Mouse (Mus musculus) testis, adult 2 months (tissue): ENCODE data around the gene Krr1. TPM values are rescaled to one million over a fixed set of nuclear protein-coding genes. Genes with fewer than 3 reads are reported as not detected.
"Not testable (repeated sequence)": the region's sequence is repeated elsewhere in the genome, so short reads cannot be mapped to it uniquely, and the experiment has no call there.

Experiments
- H3K27ac ChIP-seq: fragments of 200-500 bp; 2 replicates; pipeline ENCODE4 v1.5.1; 2012; ENCODE audit warnings: low read depth, low read length; ENCODE audit not compliant: control insufficient read depth, insufficient read depth
- H3K27me3 ChIP-seq: fragments of 200-500 bp; 2 replicates; pipeline ENCODE4 v1.6.1; 2012; ENCODE audit warnings: mild to moderate bottlenecking, low read length, moderate library complexity; ENCODE audit not compliant: control insufficient read depth, insufficient read depth
- H3K36me3 ChIP-seq: fragments of 200-500 bp; 2 replicates; pipeline ENCODE4 v1.6.1; 2012; ENCODE audit warnings: mild to moderate bottlenecking, low read length; ENCODE audit not compliant: control insufficient read depth, insufficient read depth
- H3K4me1 ChIP-seq: fragments of 200-500 bp; 2 replicates; pipeline ENCODE4 v1.6.1; 2012; ENCODE audit warnings: low read length; ENCODE audit not compliant: control insufficient read depth, insufficient read depth
- H3K4me3 ChIP-seq: fragments of 200-500 bp; 2 replicates; pipeline ENCODE4 v1.5.1; 2012; ENCODE audit warnings: low read depth, mild to moderate bottlenecking, low read length, moderate library complexity, mixed read lengths; ENCODE audit not compliant: control insufficient read depth
- CTCF ChIP-seq: fragments of 200-500 bp; IDR thresholded peaks from 2 replicates; pipeline ENCODE4 v1.5.1; 2012; ENCODE audit warnings: low read depth, mild to moderate bottlenecking, inconsistent platforms, low read length, moderate library complexity; ENCODE audit not compliant: control insufficient read depth, insufficient read depth, insufficient replicate concordance
- POLR2A ChIP-seq: fragments of 200-500 bp; IDR thresholded peaks from 2 replicates; pipeline ENCODE4 v1.6.1; 2012; ENCODE audit warnings: low read depth, mild to moderate bottlenecking, inconsistent platforms, low read length, moderate library complexity; ENCODE audit not compliant: control insufficient read depth
- polyA plus RNA-seq: library from polyadenylated mRNA; depleted of rRNA; stranded (reverse); fragments of >200 nt; gene quantifications from 2 replicates; pipeline ENCODE4 v1.2.3, GENCODE M21; 2012; rRNA removed

Krr1 gene
- polyA plus RNA-seq, 1 experiment, result 7.2 TPM

GRCm38 (mm10) chr10:112000568-112000967 lies 28.1 kb downstream of the Krr1 start:
- Histone ChIP-seq H3K36me3 (no peaks in the 10 kb centered on the region), H3K4me1 (no peaks in the 10 kb centered on the region), H3K4me3 (no peak overlapping the region), H3K27ac (no peak overlapping the region), H3K27me3 (no peaks in the 10 kb centered on the region)
- no peak for TF ChIP-seq POLR2A
- TF ChIP-seq CTCF, result no peak

- TF ChIP-seq POLR2A (no peak), CTCF (no peak)
- H3K4me3 ChIP-seq, result no peak overlapping the region
- H3K4me1 ChIP-seq, result no peaks in the 10 kb centered on the region
- no peaks in the 10 kb centered on the region for H3K36me3 ChIP-seq
- H3K27me3 ChIP-seq, result no peaks in the 10 kb centered on the region
- H3K27ac ChIP-seq, result no peak overlapping the region
Observed at GRCm38 (mm10) chr10:112001350-112001749, 28.9 kb downstream of the Krr1 start.

- Histone ChIP-seq H3K27ac (no peak overlapping the region), H3K36me3 (no peaks in the 10 kb centered on the region), H3K4me3 (no peak overlapping the region), H3K27me3 (no peaks in the 10 kb centered on the region), H3K4me1 (no peaks in the 10 kb centered on the region)
- TF ChIP-seq CTCF (no peak), POLR2A (no peak)
Observed at GRCm38 (mm10) chr10:112001756-112002520, 29.5 kb downstream of the Krr1 start.

GRCm38 (mm10) chr10:112002544-112003215 lies 30.2 kb downstream of the Krr1 start, which contains the start of gene Glipr1:
TSS of gene Glipr1 (minus strand) at chr10:112002631.
- Histone ChIP-seq H3K4me3 (no peak within 1 kb of the TSS), H3K27ac (no peak within 1 kb of the TSS), H3K36me3 (no peaks in the 10 kb centered on the region), H3K27me3 (no peaks in the 10 kb centered on the region), H3K4me1 (no peaks in the 10 kb centered on the region)
- TF ChIP-seq CTCF (no peak), POLR2A (no peak)

GRCm38 (mm10) chr10:112009511-112009910 lies 37.0 kb downstream of the Krr1 start:
- not testable (repeated sequence) for H3K27me3 ChIP-seq, H3K4me3 ChIP-seq, H3K36me3 ChIP-seq

GRCm38 (mm10) chr10:112023585-112023984 lies 51.1 kb downstream of the Krr1 start:
- Histone ChIP-seq H3K27me3 (no peaks in the 10 kb centered on the region), H3K4me3 (no peak overlapping the region), H3K27ac (no peak overlapping the region), H3K36me3 (no peaks in the 10 kb centered on the region), H3K4me1 (no peaks in the 10 kb centered on the region)
- no peak for TF ChIP-seq CTCF
- no peak for TF ChIP-seq POLR2A

More at GRCm38 (mm10) chr10:112009511-112009910, 37.0 kb downstream of the Krr1 start:
- H3K27ac ChIP-seq, H3K4me1 ChIP-seq: not testable (repeated sequence)

- not testable (repeated sequence) for H3K36me3 ChIP-seq, H3K27me3 ChIP-seq, H3K4me3 ChIP-seq, H3K27ac ChIP-seq, H3K4me1 ChIP-seq
Observed at GRCm38 (mm10) chr10:112028689-112029088, 56.2 kb downstream of the Krr1 start.

Other genes starting within 250 kb of the Krr1 start
- gene Glipr1, start 30.0 kb downstream of the Krr1 start, polyA plus RNA-seq, result 1.0 and 1.2 TPM in 2 replicates
- gene Glipr1l1, start 87.5 kb downstream of the Krr1 start, polyA plus RNA-seq, result 70.8 and 96.4 TPM in 2 replicates
- 18.4 and 28.1 TPM in 2 replicates for gene Glipr1l2, start 110.7 kb downstream of the Krr1 start, polyA plus RNA-seq
- gene Glipr1l3, start 187.7 kb downstream of the Krr1 start, polyA plus RNA-seq, result 20.0 and 24.9 TPM in 2 replicates
- 3.7 and 4.8 TPM in 2 replicates for gene Caps2, start 191.0 kb downstream of the Krr1 start, polyA plus RNA-seq